Mouse (Mus musculus): ENCODE results near the gene Numb. TPM values are rescaled to one million over a fixed set of nuclear protein-coding genes. Genes with fewer than 3 reads are reported as not detected.

The Numb gene
- polyA plus RNA-seq, 1 experiment from 2014 or later: 28.9 TPM

DNA sequence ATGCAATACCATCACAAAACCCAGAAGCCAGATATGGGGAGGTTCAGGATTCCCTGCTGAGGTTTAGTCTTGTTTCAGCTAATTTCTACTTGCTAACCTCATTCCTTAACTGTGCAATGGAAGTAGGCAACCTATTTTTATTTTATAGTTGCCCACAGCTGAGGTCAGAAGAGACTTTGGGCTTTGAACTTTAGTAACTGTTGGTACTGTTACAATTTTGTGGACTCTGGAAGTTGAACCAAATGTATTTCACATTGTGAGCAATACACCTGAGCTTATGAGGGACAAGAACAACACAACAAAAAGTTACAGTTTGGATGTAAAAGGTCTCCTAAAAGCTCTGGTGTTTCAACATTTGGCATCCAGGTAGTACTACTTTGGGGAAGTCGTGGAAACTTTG is 6.9 kb downstream of the Numb start:
- Histone ChIP-seq H3K9ac (ENCODE audit: low read depth, low read length) (no peak overlapping the region), H3K4me1 (replicated peaks; ENCODE audit: control insufficient read depth, insufficient read depth, low read length) (peaks cover 2% of the 10 kb centered on the region; the same call in 1 of the 2 replicates), H3K27ac (ENCODE audit: low read depth, low read length) (peak overlapping the region; percentile 46; the same call in 1 of the 2 replicates), H3K36me3 (ENCODE audit: control insufficient read depth, insufficient read depth) (no peaks in the 10 kb centered on the region), H3K4me2 (replicated peaks; ENCODE audit: low read depth) (no peak overlapping the region), H3K9me3 (ENCODE audit: control insufficient read depth) (no peaks in the 10 kb centered on the region), H3K27me3 (replicated peaks; ENCODE audit: control insufficient read depth, insufficient read depth, low read length) (no peaks in the 10 kb centered on the region), H3K4me3 (ENCODE audit: low read depth, low read length) (no peak overlapping the region)
- WGBS: 82% methylated on average over 1 of the region's 1 CpGs
- no peak for TF ChIP-seq CTCF (IDR thresholded peaks at IDR 0.05; ENCODE audit: low read depth)
- no peak for ATAC-seq

DNA sequence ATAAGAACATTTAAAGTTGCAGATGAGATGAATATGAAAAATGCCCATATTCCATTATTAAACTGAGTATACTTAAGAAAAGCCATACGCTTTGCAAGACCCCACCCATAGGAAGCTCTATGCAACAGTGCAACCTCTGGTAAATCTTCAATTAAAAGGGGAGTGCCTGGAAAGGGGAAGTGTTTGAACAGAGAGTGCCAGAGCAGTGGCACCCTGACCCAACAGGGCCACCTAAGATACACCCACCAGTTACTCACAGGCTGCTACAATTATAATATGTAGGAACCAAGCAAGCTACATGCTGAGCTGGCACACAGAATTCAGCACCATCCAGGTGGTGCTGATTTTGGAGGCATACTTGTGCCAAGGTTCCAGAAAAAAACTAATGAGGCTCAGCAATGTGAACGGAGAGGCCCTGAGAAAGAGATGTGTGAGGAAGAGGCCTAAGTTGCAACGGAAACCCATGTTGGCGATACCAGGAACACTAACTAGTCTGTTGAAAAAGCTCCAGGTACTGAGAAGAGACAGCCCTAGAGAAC is 7.5 kb downstream of the Numb start:
- no peak overlapping the region for H3K4me2 ChIP-seq (replicated peaks; ENCODE audit: low read depth)
- H3K36me3 ChIP-seq (ENCODE audit: control insufficient read depth, insufficient read depth): no peaks in the 10 kb centered on the region
- no peaks in the 10 kb centered on the region for H3K27me3 ChIP-seq (replicated peaks; ENCODE audit: control insufficient read depth, insufficient read depth, low read length)
- WGBS: 72% methylated on average over 4 of the region's 4 CpGs
- TF ChIP-seq CTCF (IDR thresholded peaks at IDR 0.05; ENCODE audit: low read depth): no peak
- ATAC-seq: no peak
- no peaks in the 10 kb centered on the region for H3K9me3 ChIP-seq (ENCODE audit: control insufficient read depth)
- peaks cover 2% of the 10 kb centered on the region; the same call in 1 of the 2 replicates for H3K4me1 ChIP-seq (replicated peaks; ENCODE audit: control insufficient read depth, insufficient read depth, low read length)
- H3K4me3 ChIP-seq (ENCODE audit: low read depth, low read length): no peak overlapping the region
- no peak overlapping the region for H3K9ac ChIP-seq (ENCODE audit: low read depth, low read length)
- H3K27ac ChIP-seq (ENCODE audit: low read depth, low read length): peak overlapping the region; percentile 46; the same call in 1 of the 2 replicates

DNA sequence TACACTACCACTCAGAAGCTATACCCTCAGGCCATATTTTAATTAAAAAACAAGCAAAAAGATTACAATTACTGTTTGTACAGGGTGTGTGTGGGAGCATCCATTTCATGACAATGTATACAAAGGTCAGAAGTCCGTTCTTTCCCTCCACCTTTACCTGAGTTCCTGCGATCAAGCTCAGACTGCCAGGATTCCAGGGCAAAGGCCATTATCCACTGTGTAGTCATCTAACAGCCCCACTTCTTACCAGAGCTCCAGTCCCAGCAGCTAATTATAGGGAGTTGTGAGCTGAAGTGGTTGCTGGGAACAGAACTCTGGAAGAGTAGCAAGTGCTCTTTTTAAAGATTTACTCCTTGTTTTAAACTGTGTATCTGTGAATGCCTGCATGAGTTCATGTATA is 11.3 kb downstream of the Numb start:
- 29% methylated on average over 2 of the region's 2 CpGs for WGBS
- TF ChIP-seq CTCF (IDR thresholded peaks at IDR 0.05; ENCODE audit: low read depth): no peak
- Histone ChIP-seq H3K27me3 (replicated peaks; ENCODE audit: control insufficient read depth, insufficient read depth, low read length) (no peaks in the 10 kb centered on the region), H3K36me3 (ENCODE audit: control insufficient read depth, insufficient read depth) (no peaks in the 10 kb centered on the region), H3K4me1 (replicated peaks; ENCODE audit: control insufficient read depth, insufficient read depth, low read length) (0 out of 2 replicates have a peak, but pooled peaks cover 2% of the 10 kb centered on the region), H3K4me3 (ENCODE audit: low read depth, low read length) (no peak overlapping the region), H3K9me3 (ENCODE audit: control insufficient read depth) (no peaks in the 10 kb centered on the region), H3K9ac (ENCODE audit: low read depth, low read length) (no peak overlapping the region), H3K4me2 (replicated peaks; ENCODE audit: low read depth) (no peak overlapping the region), H3K27ac (ENCODE audit: low read depth, low read length) (peak overlapping the region; percentile 69; the same call in 1 of the 2 replicates)
- peak; percentile 94 for ATAC-seq

DNA sequence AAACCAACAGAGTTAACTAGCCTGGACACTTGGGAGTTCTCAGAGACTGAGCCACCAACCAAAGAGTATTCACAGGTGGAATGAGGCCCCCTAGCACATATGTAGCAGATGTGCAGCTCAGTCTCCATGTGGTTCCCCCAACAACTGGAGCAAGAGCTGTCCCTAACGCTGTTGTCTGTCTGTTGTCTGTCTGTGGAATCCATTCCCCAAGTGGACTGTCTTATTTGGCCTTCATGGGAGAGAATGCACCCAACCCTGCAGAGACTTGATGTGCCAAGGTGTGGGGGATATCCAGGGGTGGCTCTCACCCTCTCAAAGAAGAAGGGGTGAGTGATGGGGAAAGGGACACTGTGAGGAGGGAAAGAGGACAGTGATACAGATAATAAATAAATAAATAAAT is 28.8 kb downstream of the Numb start:
- 94% methylated on average over 1 of the region's 1 CpGs for WGBS
- Histone ChIP-seq H3K27me3 (replicated peaks; ENCODE audit: control insufficient read depth, insufficient read depth, low read length) (no peaks in the 10 kb centered on the region), H3K36me3 (ENCODE audit: control insufficient read depth, insufficient read depth) (no peaks in the 10 kb centered on the region), H3K27ac (ENCODE audit: low read depth, low read length) (no peak overlapping the region), H3K9ac (ENCODE audit: low read depth, low read length) (no peak overlapping the region), H3K4me3 (ENCODE audit: low read depth, low read length) (no peak overlapping the region), H3K4me2 (replicated peaks; ENCODE audit: low read depth) (no peak overlapping the region), H3K4me1 (replicated peaks; ENCODE audit: control insufficient read depth, insufficient read depth, low read length) (no peaks in the 10 kb centered on the region), H3K9me3 (ENCODE audit: control insufficient read depth) (no peaks in the 10 kb centered on the region)
- no peak for TF ChIP-seq CTCF (IDR thresholded peaks at IDR 0.05; ENCODE audit: low read depth)
- no peak for ATAC-seq

DNA sequence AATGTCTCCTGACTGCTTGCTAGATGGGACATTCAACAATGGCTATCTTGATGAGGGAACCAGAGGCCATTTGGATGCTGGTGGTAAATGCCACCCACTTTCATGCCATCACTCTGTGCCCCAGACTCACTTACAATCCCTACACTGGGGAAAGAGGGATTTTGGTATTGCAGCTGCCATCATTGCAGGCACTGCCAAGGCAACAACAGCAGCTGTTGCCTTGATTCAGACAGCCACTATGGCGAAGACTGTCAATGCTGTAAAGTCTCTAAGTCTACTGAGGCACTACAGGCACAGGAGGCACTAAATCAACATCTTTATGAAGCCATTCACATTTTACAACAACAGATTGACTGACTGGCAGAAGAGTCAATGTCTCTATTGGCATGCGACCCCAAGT is 30.5 kb downstream of the Numb start:
- H3K9ac ChIP-seq (ENCODE audit: low read depth, low read length): no peak overlapping the region
- TF ChIP-seq CTCF (IDR thresholded peaks at IDR 0.05; ENCODE audit: low read depth): no peak
- ATAC-seq: no peak
- no peak overlapping the region for H3K27ac ChIP-seq (ENCODE audit: low read depth, low read length)
- no peaks in the 10 kb centered on the region for H3K4me1 ChIP-seq (replicated peaks; ENCODE audit: control insufficient read depth, insufficient read depth, low read length)
- 95% methylated on average over 2 of the region's 2 CpGs for WGBS
- no peaks in the 10 kb centered on the region; the same call in 1 of the 2 replicates for H3K36me3 ChIP-seq (ENCODE audit: control insufficient read depth, insufficient read depth)
- H3K4me3 ChIP-seq (ENCODE audit: low read depth, low read length): no peak overlapping the region
- no peaks in the 10 kb centered on the region for H3K27me3 ChIP-seq (replicated peaks; ENCODE audit: control insufficient read depth, insufficient read depth, low read length)
- H3K4me2 ChIP-seq (replicated peaks; ENCODE audit: low read depth): no peak overlapping the region
- no peaks in the 10 kb centered on the region for H3K9me3 ChIP-seq (ENCODE audit: control insufficient read depth)

DNA sequence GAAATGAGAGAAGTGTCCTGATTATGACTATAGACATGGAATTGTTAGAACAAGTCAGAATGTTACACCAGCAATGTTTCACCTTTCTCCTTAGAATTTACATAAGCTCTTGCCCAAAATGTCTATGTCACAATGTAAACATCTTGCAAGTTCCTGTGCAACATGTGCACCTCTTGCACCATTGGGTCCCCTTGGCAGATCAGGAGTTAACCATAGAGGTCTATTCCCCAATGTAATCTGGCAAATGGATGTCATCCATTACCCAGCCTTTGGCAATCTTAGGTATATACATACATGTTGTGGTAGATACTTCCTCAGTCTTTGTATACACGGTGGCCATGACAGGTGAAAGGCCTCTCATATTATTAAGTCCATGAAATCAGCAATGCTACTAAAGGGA is 32.6 kb downstream of the Numb start:
- no peak for TF ChIP-seq CTCF (IDR thresholded peaks at IDR 0.05; ENCODE audit: low read depth)
- H3K4me3 ChIP-seq (ENCODE audit: low read depth, low read length): no peak overlapping the region
- no peak overlapping the region for H3K27ac ChIP-seq (ENCODE audit: low read depth, low read length)
- no peak for ATAC-seq
- H3K36me3 ChIP-seq (ENCODE audit: control insufficient read depth, insufficient read depth): no peaks in the 10 kb centered on the region; the same call in 1 of the 2 replicates
- H3K9ac ChIP-seq (ENCODE audit: low read depth, low read length): no peak overlapping the region
- no peaks in the 10 kb centered on the region for H3K4me1 ChIP-seq (replicated peaks; ENCODE audit: control insufficient read depth, insufficient read depth, low read length)
- H3K4me2 ChIP-seq (replicated peaks; ENCODE audit: low read depth): no peak overlapping the region
- WGBS: 88% methylated on average over 1 of the region's 1 CpGs
- H3K9me3 ChIP-seq (ENCODE audit: control insufficient read depth): no peaks in the 10 kb centered on the region
- no peaks in the 10 kb centered on the region for H3K27me3 ChIP-seq (replicated peaks; ENCODE audit: control insufficient read depth, insufficient read depth, low read length)

Measured in intestine, postnatal 0 days (tissue).